Mouse (Mus musculus) retina, embryonic 14.5 days (tissue): Measurements from ENCODE around the gene Mmp24.
"Not testable (repeated sequence)": the region's sequence is repeated elsewhere in the genome, so short reads cannot be mapped to it uniquely, and the experiment has no call there.

Source experiments
- DNase-seq: peaks from one replicate; pipeline ENCODE4 v3.0.0-alpha.2; 2015; ENCODE audit warnings: low spot score

Gene Mmp24

DNA sequence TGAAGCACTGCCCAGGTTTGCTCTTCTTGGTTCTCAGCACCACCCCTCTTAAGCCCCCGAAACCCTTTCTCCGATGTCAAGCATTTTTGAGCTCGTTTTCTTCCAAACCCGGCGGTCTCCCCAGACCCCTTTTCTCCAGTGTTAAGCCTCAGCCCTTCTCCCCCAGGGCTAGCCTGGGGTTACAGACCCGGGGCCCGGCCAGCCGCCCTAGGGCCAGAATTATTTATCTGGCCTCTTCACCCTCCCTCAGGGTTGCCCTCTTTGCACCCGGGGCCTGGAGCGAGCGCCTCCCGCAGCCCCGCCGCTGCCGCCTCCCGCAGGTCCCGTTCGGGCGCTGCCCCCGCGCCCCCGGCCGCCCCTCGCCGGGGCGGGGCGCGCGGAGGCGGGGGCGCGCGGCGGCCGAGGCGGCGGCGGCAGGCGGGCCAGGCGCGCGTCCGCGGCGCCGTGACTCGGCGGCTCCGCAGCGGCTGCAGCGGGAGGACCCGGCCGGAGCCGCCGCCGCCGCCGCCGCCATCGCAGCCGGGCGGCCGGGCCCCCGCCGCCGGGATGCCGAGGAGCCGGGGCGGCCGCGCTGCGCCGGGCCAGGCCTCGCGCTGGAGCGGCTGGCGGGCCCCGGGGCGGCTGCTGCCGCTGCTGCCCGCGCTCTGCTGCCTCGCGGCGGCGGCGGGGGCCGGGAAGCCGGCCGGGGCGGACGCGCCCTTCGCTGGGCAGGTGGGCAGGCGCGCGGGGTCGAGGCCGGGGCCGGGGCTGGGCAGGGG is at the start of gene Mmp24:
Mmp24 (plus strand) TSS at position 416 of the 758 bp plus-strand sequence.
- DNase-seq: peak; percentile 22

DNA sequence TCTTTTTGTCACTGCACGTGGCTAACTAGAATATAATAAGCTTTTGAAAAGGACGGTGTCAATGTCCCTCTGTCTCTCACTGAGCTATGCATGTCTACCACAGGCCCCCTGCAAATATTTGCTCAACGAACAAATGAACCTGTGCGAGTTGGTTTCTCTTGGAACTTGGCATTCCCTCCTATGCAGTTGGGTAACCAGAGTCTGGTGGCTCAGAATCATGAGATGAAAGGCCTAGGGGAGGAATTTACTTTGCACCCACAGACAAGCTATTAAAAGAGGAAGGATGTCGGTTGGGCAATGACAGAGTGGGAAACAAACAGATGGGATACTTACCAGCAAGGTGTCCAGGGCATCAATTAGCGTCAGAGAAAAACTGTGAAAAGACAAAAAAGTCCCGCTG is 48.8 kb upstream of the Mmp24 start:
- no peak for DNase-seq

DNA sequence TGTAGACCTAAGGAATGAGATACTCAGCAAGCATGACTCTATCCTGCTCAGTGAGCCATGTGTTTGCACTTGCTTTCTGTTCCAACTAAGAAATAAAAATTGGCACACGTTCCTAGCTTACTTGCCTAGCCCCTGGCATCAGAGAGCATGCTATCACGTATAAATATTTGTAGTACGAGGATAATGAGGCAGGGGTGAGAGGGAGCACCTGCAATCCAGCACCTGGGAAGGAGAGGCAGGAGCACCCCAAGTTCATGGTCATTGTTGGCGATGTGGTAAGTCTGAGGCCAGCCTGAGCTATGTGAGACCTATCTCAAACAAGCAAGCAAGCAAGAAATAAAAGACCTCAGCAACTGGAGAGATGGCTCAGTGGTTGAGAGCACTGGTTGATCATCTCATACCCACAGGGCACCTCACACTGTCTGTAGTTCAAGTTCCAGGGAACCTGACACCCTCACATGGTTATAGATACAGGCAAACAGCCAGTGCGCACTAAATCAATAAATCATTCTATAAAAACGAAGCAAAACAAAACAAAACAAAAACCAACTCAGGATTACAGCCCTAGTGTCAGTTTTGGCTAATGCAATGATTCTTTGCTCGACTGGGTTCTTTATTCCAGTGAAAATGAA is 47.3 kb upstream of the Mmp24 start:
- no peak for DNase-seq

DNA sequence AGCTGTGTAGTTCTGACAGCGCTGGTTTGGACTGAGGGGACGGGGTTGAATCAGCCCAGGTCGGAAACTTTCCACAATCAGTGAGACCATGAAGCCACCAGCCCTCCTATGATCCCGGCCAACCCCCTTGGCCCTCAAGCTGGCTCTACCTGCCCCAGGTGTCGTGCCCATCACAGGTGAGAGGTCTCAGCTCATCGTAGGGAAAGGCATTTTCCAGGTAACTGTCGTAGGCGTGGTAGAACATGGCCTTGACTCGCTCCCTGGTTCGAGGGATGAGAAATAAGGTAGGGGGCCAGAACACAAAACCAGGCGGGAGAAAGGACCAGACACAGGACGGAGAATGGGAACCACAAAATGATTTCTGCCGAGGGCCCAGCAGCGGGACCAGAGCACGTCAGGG is 46.4 kb upstream of the Mmp24 start:
- no peak for DNase-seq

DNA sequence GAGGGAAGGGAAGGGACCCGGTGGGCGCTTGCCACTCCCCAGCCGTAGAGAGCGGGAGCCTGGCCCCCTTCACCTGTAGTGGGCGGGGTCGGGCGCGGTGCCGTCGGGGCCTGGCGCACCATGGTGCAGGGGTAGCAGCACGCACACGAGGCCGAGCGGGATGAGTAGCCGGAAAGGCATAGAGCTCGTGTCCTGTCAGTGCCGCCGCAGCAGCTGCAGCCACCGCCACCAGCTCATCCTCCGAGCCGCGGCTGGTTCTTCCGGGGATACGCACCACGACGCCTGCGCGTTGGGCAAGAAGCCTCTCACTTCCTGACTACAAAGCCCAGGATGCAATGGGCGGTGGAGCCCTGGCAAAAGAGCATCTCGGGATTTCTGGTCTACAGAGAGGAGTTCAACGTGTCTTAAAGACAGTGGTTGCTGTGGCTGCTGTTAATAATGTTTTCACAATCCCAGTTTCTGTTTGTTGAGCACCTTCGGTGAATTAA is 45.9 kb upstream of the Mmp24 start, which contains the start of gene Edem2:
Edem2 (minus strand) TSS at position 318 of the 488 bp plus-strand sequence.
- peak; percentile 94 for DNase-seq

DNA sequence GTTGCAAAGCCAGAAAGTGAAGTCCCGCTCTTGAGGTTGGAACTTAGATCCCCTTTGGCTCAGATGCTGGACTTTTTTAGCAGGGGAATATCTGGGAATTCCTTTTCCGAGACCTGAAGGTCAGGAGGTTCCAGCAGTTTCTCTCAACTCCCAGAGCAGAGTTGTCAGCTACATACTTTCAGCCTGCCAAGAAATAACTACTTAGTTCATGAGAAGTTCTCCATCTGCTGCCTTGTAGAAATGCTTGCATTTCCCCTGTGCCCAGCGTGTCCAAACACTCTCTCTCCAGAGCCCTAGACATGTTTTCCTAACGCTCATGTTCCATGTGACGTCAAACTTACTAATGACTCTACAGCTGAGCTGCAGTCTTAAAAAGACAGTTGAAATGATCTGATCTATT is 40.1 kb upstream of the Mmp24 start:
- DNase-seq: no peak

DNA sequence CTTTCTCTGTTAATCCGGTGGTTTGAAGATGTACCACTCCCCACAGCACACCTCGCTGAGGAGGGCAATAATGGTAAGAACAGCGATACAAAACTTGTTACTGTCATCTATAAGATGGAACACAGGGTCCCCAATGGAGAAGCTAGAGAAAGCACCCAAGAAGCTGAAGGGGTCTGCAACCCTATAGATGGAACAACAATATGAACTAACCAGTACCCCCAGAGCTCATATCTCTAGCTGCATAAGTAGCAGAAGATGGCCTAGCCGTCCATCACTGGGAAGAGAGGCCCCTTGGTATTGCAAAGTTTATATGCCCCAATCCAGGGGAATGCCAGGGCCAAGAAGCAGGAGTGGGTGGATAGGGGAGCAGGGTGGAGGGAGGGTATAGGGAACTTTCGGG is 39.4 kb upstream of the Mmp24 start, which contains the start of gene Gm17581:
Gm17581 (minus strand) TSS at position 101 of the 400 bp plus-strand sequence.
- DNase-seq: not testable (repeated sequence)

DNA sequence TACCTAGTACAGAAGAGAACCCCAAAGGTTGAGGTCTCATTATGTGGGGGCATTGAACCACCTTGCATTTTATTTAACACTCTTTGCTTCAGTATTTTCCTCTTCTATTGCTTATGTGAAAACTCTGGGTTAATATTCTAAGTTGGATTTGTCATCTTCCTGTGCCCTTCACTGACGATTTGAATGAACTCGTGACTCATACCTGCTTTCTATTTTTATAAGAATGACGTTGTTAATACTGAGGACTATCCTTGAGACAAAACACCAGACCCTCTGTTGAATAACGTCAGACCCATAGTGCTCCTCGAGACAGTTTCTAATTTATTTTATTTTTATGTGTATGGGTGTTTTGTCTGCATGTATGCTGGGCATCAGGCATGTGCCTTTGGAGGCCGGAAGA is 38.2 kb upstream of the Mmp24 start:
- no peak for DNase-seq

DNA sequence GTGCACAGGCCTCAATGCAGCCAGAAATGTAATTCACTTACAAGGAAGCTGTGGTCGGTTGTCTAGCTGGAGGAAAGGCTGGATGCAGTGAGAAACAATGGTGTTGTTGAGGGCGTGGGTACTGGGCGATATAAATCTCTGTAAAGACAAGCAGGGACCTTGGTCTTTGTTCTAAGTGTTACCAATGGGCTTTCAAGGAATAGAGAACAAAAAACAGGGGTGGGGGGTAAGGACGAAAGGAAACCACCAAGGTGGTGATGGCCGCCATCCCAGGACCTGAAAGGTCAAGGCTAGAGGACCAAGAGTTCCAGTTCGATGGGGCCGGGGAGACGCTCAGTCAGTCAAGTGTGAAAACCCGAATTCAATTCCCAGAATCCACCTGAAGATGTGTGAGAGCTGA is 37.3 kb upstream of the Mmp24 start:
- DNase-seq: no peak

DNA sequence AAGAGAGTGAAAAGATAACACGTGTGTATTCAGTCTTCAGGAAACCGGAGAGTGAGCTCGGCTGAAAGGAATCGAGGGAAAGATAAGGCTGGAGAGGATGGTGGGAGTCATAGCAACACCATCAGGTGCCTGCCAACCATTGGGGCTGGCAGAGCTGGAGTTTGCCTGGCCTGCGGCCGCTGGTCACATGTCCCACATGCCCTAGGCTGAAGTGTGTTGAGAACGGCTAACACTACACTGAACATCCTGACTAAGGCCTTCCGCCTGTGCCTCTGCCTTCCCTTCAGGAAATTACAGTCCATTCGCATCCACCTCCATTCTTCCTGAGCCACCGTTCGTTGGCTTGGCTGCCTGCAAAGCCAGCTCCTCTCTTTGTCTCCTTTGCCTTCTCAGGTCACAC is 32.9 kb upstream of the Mmp24 start:
- DNase-seq: no peak

DNA sequence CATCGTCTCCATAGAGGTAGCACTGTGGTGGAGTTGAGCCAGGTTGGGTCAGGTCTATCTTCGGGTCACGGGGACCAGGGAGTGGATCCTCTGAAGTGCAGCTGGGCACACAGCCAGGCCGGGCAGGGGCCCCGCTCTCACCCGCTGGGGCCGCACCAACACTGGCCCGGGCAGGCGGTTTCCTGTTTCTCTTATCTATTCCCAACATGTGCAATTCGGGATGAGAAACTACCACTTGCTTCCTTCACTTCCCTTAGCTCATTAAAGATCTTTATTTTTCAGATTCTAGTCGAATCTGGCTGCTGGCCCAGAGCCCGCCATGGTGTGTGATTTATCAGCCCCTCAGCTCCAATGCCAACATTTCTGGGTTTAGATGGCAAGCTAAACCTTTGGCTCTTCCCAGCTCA is 32.2 kb upstream of the Mmp24 start:
- no peak for DNase-seq

DNA sequence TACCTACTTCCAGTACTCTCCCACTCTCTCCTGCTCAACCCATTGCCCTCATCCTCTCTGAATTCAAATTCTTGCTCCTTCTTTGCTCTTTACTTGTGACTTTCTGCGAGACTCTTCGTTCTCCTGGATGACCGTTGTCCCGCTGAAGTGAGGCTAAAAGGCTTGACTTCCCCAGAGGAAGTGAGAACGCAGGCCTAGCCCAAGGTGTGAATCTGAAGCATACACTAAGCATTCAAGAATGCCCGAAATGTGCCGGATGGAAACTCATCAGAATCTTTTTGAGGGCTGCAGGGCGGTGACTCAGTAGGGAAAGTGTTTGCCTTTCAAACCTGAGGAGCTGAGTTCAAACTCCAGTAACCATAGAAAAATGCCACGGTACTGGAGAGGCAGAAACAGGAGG is 31.8 kb upstream of the Mmp24 start:
- no peak for DNase-seq

DNA sequence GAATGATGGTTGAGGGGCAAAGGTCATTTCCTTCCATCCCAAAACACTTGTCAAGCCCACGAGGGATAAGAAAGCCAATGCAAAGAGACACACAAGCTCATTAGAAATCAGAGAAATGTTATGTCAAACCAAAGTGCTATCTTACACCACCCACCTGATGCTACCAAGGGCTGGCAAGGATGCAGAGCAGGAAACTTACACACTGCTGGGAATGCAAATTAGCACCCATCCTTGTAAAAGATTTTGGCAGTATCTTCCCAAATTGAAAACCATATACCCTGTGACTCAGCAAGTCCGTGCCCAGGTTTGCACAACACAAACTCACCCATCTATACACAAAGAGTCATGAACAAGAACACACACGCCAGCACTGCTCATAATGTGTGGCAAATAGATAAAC is 29.7 kb upstream of the Mmp24 start:
- no peak for DNase-seq

DNA sequence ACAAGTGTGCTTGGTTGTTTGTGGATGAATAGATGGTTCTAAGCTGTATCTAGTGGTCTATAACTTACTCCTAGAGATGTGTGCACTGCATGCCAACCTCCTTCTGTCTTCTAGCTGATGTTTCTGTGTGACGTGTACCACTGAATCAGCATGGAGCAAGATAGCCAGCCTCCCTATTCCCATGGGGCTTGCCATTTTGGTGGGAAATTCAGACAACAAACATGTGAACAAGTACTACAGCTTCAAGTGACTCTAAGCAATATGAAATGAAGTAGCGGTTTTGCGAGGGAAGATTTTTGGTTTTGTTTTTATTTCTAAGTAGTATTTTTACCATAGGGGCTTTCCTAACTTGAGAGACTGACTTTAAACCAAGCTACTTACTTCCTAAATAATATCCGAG is 25.7 kb upstream of the Mmp24 start:
- no peak for DNase-seq

DNA sequence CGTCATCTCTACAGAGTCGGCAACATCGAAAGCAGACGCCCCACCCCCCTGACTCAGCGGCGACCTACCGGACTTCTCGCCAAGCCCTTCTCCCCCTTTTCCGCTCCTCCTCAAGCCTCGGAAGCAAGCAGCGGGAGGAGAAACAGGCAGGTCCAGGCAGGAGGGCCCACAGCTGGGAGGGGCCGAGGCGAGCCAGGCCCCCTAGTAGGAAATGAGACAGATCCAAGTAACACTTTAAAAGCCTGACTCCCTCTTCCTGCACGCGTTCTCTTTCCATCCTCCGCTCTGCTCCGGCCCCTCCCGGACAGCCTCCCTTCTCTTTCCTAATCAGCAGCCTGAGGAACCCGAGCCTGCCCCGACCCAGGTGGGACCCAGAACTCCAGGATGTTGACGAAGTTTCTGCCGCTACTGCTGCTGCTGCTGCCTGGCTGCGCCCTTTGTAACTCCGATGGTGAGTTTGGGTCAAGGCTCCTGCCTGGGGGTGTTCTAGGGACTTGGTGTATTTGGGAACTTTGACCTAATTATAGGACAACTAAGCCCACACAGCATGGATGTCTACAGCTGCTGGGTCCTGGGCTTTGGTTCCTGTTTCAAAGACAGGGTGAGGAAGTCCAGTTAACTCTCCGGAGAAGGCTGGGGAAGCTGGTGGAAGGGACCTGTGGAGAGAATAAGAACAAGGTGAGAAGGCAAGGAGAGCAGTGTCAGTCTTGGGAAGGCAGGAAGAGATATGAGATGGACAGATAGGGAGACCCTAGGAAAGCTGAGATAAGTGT is 23.9 kb upstream of the Mmp24 start, which contains the start of gene Procr:
Procr (plus strand) TSS at position 104 of the 773 bp plus-strand sequence.
- peak; percentile 25 for DNase-seq

DNA sequence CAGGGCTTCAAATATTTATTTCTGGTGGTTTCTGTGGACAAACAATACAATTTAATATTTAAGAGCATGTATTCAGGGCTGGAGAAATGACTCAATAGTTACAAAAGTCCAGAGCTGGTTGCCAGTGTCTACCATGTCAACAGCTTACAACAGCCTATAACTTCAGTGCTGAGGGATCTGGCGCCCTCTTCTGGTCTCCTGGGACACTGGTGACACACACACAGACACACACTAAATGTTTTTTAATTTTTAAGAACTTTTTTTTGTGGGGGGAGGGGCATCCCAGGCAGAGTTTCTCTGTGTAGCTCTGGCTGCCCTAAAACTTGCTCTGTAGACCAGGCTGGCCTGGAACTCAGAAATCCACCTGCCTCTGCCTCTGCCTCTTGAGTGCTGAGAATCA is 19.4 kb upstream of the Mmp24 start:
- peak; percentile 57 for DNase-seq

DNA sequence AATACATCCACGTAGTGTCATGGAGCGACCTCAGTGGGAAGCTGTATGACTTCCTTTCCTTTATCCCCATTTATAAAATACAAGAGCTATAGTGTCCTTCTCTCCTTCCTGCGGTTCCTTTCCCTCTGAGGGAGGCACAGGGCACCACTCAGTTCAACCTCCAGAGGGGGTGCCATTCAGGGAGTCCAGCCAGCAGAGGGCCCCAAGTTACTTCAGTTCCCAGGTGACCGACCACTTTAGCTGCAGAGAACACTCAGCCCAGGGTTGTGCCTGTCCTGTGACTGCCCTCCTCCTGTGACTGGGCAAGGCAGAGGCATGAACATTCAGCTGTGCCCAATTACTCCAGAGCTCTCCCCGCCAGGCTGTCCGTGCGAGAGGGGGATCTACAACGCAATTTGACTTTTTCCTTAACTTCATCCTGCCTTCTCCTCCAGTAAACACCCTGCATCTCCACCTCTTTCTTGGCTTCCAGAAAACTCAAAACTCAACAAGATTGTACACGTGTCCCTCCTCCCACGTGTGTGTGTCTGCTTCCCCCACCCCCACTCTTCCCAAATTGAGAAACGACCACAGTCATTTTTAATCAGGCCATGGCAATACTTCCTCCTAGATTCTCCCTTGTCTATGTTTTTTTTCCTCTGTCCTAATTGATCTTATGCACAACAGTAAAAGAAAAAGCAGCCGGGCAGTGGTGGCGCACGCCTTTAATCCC is 18.1 kb upstream of the Mmp24 start:
- DNase-seq: no peak

DNA sequence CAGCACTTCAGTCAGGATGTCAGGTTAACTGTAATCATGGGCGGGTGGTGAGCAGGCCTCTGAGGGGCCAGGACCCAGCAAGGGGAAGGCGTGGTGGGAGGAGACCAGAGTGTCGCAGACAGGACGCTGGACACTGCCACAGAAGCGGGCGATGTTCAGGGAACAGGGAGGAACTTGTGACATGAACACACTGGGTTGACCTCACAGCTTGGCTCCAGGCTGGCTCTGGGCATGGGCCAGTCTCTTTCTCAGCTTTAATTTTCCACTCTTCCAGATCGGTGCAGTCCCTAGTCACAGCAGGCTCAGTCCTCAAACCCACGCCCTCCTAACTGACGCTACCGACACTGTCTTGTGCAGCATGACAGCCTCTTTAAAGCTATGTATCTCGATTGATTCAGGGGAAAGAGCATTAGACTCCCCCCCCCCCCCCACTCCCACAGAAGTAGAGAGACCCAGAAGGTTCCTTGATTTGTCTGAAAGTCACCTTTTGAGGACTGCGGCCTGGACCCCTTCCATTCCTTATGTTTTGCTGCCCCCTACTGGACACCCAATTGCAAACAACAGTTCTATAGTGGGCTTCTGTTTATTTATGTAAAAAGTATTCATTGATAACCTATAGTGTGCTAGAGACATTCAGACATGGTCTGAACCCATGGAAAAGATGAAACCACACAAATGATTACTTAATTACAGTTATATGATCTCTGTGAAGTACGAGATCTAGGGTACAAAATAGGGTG is 10.3 kb upstream of the Mmp24 start:
- DNase-seq: peak; percentile 91

DNA sequence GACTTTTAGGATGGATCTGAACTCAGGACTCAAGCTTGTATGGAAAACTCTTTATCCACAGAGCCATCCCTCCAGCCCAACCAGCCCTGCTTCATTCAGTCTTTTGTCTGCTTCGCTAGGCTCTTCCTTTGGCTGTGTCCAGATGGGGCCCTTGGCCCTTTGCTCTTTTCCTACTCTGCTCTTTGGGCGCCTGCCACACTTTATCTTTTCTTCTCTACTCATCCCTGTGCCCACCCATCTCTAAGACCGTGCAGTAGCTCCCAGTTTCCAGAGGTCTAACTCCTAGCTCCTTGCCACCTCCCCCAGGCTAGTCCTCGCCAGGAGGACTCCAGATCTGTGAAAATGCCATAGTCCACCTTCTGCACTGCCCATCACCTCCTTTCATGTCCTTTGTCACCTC is 1.5 kb upstream of the Mmp24 start:
- DNase-seq: no peak

DNA sequence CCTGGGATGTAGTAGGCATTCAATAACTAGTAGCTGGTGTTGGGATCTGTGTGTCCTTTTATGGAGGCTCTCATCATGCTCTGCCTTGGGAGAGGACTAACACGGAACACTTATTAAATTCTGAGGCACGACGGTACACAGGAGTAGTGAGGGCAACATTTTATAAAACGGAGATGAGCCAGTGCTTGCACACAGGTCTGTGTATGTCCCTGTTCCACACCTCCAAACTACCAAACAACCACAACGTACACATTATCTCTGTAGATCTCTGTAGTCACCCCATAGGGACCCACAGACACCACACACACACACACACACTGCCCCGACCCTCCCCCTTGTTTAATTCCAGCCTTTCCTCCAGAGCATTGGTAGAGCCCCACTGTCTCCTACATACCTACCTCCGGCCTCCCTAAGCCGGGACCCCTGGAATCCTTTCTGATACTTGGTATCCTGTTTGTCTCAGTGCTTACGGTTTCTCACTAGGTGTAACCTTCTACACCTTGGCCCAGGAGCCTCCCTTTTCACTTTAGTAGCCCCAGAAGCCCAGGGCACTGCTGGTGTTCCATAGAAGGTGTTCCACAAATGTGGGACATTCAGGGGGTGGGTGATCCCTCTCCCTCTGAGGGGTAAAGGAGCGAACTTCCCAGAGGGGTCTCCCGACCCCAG is 748 bp upstream of the Mmp24 start:
- no peak for DNase-seq
